In genomic region chr3:141466061-141466460, GRCm38 (mm10) we compare ENCODE assay signal across 7 mouse cellular contexts. TPM values are rescaled to one million over a fixed set of nuclear protein-coding genes. Genes with fewer than 3 reads are reported as not detected.
A peak's percentile ranks its signal among the peaks of the same experiment; 100 is the strongest.
DNase-seq lines count a peak whose midpoint lies in the region; ATAC-seq and TF ChIP-seq lines count a peak whose summit lies in the region.

No protein-coding gene starts in this region.

- peak overlapping the region; percentile 70 for H3K4me3 ChIP-seq in forebrain, embryonic 11.5 days (ENCODE audit: low read depth, low read length)
- peak overlapping the region; percentile 63 for H3K4me3 ChIP-seq in intestine, postnatal 0 days (ENCODE audit: low read depth, low read length)
- H3K4me3 ChIP-seq in limb, embryonic 15.5 days = peak overlapping the region; percentile 58

- peaks cover 30% of the 10 kb centered on the region for H3K27me3 ChIP-seq in forebrain, embryonic 11.5 days (ENCODE audit: control insufficient read depth, insufficient read depth, low read length)
- H3K27me3 ChIP-seq in intestine, postnatal 0 days (replicated peaks; ENCODE audit: control insufficient read depth, insufficient read depth, low read length) = peaks cover 19% of the 10 kb centered on the region
- peaks cover 21% of the 10 kb centered on the region for H3K27me3 ChIP-seq in limb, embryonic 15.5 days

- peak overlapping the region; percentile 98 for H3K4me2 ChIP-seq in forebrain, embryonic 11.5 days (ENCODE audit: low read depth, low read length, severe bottlenecking)
- H3K4me2 ChIP-seq in intestine, postnatal 0 days (replicated peaks; ENCODE audit: low read depth) = peak overlapping the region; percentile 79
- H3K4me2 ChIP-seq in limb, embryonic 15.5 days = peak overlapping the region; percentile 92

- peak overlapping the region; percentile 74 for H3K9ac ChIP-seq in forebrain, embryonic 11.5 days (ENCODE audit: low read length)
- H3K9ac ChIP-seq in intestine, postnatal 0 days (ENCODE audit: low read depth, low read length) = peak overlapping the region; percentile 26; the same call in 1 of the 2 replicates
- H3K9ac ChIP-seq in limb, embryonic 15.5 days = peak overlapping the region; percentile 47

- no peak for ATAC-seq in forebrain, embryonic 11.5 days (replicated peaks; ENCODE audit: low FRiP score)
- ATAC-seq in intestine, postnatal 0 days = no peak
- no peak for ATAC-seq in limb, embryonic 15.5 days (ENCODE audit: insufficient number of reproducible peaks, low FRiP score, low TSS enrichment, low read depth)

- TF ChIP-seq POLR2A in brain, embryonic 14.5 days (IDR thresholded peaks at IDR 0.05; ENCODE audit: borderline replicate concordance, extremely low read depth, insufficient read depth, insufficient read length, poor library complexity, severe bottlenecking) = no peak

- 1% methylated on average over 20 of the region's 20 CpGs for WGBS in forebrain, embryonic 11.5 days
- WGBS in intestine, postnatal 0 days = 2% methylated on average over 20 of the region's 20 CpGs
- WGBS in limb, embryonic 15.5 days = under 1% methylated on average over 20 of the region's 20 CpGs

- H3K4me1 ChIP-seq in forebrain, embryonic 11.5 days (replicated peaks; ENCODE audit: control insufficient read depth, insufficient read depth, low read length) = no peaks in the 10 kb centered on the region; the same call in 1 of the 2 replicates
- no peaks in the 10 kb centered on the region for H3K4me1 ChIP-seq in intestine, postnatal 0 days (replicated peaks; ENCODE audit: control insufficient read depth, insufficient read depth, low read length)
- H3K4me1 ChIP-seq in limb, embryonic 15.5 days = peaks cover 25% of the 10 kb centered on the region

- no peaks in the 10 kb centered on the region for H3K9me3 ChIP-seq in forebrain, embryonic 11.5 days (ENCODE audit: control insufficient read depth, low read length)
- no peaks in the 10 kb centered on the region for H3K9me3 ChIP-seq in intestine, postnatal 0 days (ENCODE audit: control insufficient read depth)
- H3K9me3 ChIP-seq in limb, embryonic 15.5 days = no peaks in the 10 kb centered on the region

- DNase-seq in MN1 (ENCODE audit: low spot score) = peak; percentile 65
- peak; percentile 63 for DNase-seq in brain, embryonic 14.5 days (ENCODE audit: low read depth)
- DNase-seq in forebrain, embryonic 11.5 days (ENCODE audit: low spot score) = peak; percentile 64
- peak; percentile 61 for DNase-seq in retina, embryonic 14.5 days (ENCODE audit: low spot score)
- no peak for DNase-seq in B cell, adult 2 months

- H3K36me3 ChIP-seq in forebrain, embryonic 11.5 days (ENCODE audit: control insufficient read depth, insufficient read depth, low read length) = no peaks in the 10 kb centered on the region
- no peaks in the 10 kb centered on the region for H3K36me3 ChIP-seq in intestine, postnatal 0 days (ENCODE audit: control insufficient read depth, insufficient read depth)
- no peaks in the 10 kb centered on the region for H3K36me3 ChIP-seq in limb, embryonic 15.5 days

- no peak overlapping the region for H3K27ac ChIP-seq in forebrain, embryonic 11.5 days (ENCODE audit: low read depth, low read length)
- no peak overlapping the region for H3K27ac ChIP-seq in intestine, postnatal 0 days (ENCODE audit: low read depth, low read length)
- peak overlapping the region; percentile 83 for H3K27ac ChIP-seq in limb, embryonic 15.5 days

- peak; percentile 19; the same call in 1 of the 2 replicates for TF ChIP-seq CTCF in brain, embryonic 14.5 days (IDR thresholded peaks at IDR 0.05; ENCODE audit: borderline replicate concordance, extremely low read depth, insufficient read depth, insufficient read length)
- TF ChIP-seq CTCF in intestine, postnatal 0 days (IDR thresholded peaks at IDR 0.05; ENCODE audit: low read depth) = no peak

RNA-seq across cellular contexts. Expression of gene Unc5c, which starts 1.0 kb away (rescaled TPM):
- 6.9 and 17.9 TPM in 2 replicates for polyA plus RNA-seq in brain, embryonic 14.5 days (2012; rRNA removed)
- polyA plus RNA-seq in forebrain, embryonic 11.5 days (2014; fragmentation: Nextera tagmentation; extraction: Ambion mirVana) = 5.3 and 5.9 TPM in 2 replicates
- polyA plus RNA-seq in intestine, postnatal 0 days (2015; fragmentation: Nextera tagmentation; extraction: Ambion mirVana) = 1.6 and 2.1 TPM in 2 replicates
- 7.0 and 7.8 TPM in 2 replicates for polyA plus RNA-seq in limb, embryonic 15.5 days (2015; fragmentation: Nextera tagmentation; extraction: Ambion mirVana)

Comparison
In these comparisons a context has a peak if more than half of its experiments do, and no peak if none do; other contexts are left out.
1. DNase-seq: peak in MN1 (single experiment), brain, embryonic 14.5 days (single experiment), forebrain, embryonic 11.5 days (single experiment) and retina, embryonic 14.5 days (single experiment); none in B cell, adult 2 months (0 of 2).
2. Peak in every context shown above with its lines, with median percentiles within 50 percentile points of each other: H3K4me2 ChIP-seq, H3K4me3 ChIP-seq and H3K9ac ChIP-seq.